Mouse (Mus musculus) liver, embryonic 14.5 days (tissue): ENCODE data around the gene Fnbp1. TPM values are rescaled to one million over a fixed set of nuclear protein-coding genes. Genes with fewer than 3 reads are reported as not detected.

Experiments
- ATAC-seq: fragments of 200-750 bp; cut with Nextera tagmentation; 2 replicates; pipeline ENCODE4 v1.8.0; 2017; ENCODE audit warnings: moderate number of reproducible peaks, mild to moderate bottlenecking, moderate library complexity; ENCODE audit not compliant: insufficient read depth
- DNase-seq, 3 experiments: peaks; one replicate each; pipeline ENCODE4 v3.0.0-alpha.2; 2012 to 2013; ENCODE audit warnings: low read depth in 3 of 3, low spot score in 3 of 3
- H3K27ac ChIP-seq: fragments of 300-500 bp; sonication (generic); 2 replicates; pipeline ENCODE4 v1.5.1; 2014; ENCODE audit warnings: moderate library complexity, mild to moderate bottlenecking, control low read depth, inconsistent platforms
- H3K27me3 ChIP-seq: fragments of 300-500 bp; sonication (generic); 2 replicates; pipeline ENCODE4 v1.6.1; 2014; ENCODE audit warnings: mild to moderate bottlenecking, low read length, moderate library complexity; ENCODE audit not compliant: control insufficient read depth, insufficient read depth
- H3K36me3 ChIP-seq: fragments of 300-500 bp; sonication (generic); replicated peaks from 2 replicates; pipeline ENCODE4 v1.6.1; 2014; ENCODE audit warnings: low read depth; ENCODE audit not compliant: control insufficient read depth, insufficient read depth
- H3K4me1 ChIP-seq, 2 experiments: fragments of 200-500 bp in 1 of 2; fragments of 300-500 bp in 1 of 2; sonication (generic) in 1 of 2; replicated peaks; 2 replicates each; pipeline ENCODE4 v1.6.1; 2012 to 2014; ENCODE audit warnings: antibody characterized with exemption in 1 of 2, inconsistent platforms in 1 of 2, low read length in 1 of 2; ENCODE audit not compliant: control insufficient read depth in 2 of 2, insufficient read depth in 2 of 2
- H3K4me2 ChIP-seq: fragments of 300-500 bp; sonication (generic); 2 replicates; pipeline ENCODE4 v1.6.1; 2014; ENCODE audit warnings: low read depth, mild to moderate bottlenecking, control low read depth, moderate library complexity
- H3K4me3 ChIP-seq, 2 experiments: fragments of 200-500 bp in 1 of 2; fragments of 300-500 bp in 1 of 2; sonication (generic) in 1 of 2; 2 replicates each; pipeline ENCODE4 v1.5.1; 2012 to 2014; ENCODE audit warnings: low read depth in 2 of 2, low read length in 2 of 2, mild to moderate bottlenecking in 2 of 2, control low read depth in 1 of 2, inconsistent platforms in 1 of 2, moderate library complexity in 1 of 2; ENCODE audit not compliant: insufficient read depth in 1 of 2
- H3K9ac ChIP-seq: fragments of 300-500 bp; sonication (generic); replicated peaks from 2 replicates; pipeline ENCODE4 v1.6.1; 2014; ENCODE audit warnings: mild to moderate bottlenecking, control low read depth, moderate library complexity
- H3K9me3 ChIP-seq: fragments of 300-500 bp; sonication (generic); 2 replicates; pipeline ENCODE4 v1.6.1; 2016; ENCODE audit warnings: low read length, mixed read lengths; ENCODE audit not compliant: control insufficient read depth
- CTCF ChIP-seq: IDR thresholded peaks from 2 replicates; pipeline ENCODE4 v1.5.1; 2016; ENCODE audit warnings: antibody characterized with exemption, low read depth, control low read depth
- EP300 ChIP-seq: IDR thresholded peaks from 2 replicates; pipeline ENCODE4 v1.6.1; 2016; ENCODE audit warnings: antibody characterized with exemption, low read depth
- WGBS: fragments of 180-500 bp; shearing (Covaris S2); extraction: QIAGEN DNeasy Blood & Tissue Kit; methylation state at CpG from one replicate; pipeline ENCODE4 v1.1.7; 2014; ENCODE audit not compliant: insufficient replicate concordance; 5-methylcytosine and 5-hydroxymethylcytosine counted together
- polyA plus RNA-seq, 2 experiments: library from polyadenylated mRNA; depleted of rRNA in 1 of 2; stranded (reverse) in 1 of 2; unstranded in 1 of 2; fragments of >200 nt; fragmentation: Nextera tagmentation in 1 of 2; extraction: Ambion mirVana in 1 of 2; gene quantifications; 2 replicates each; pipeline versions ENCODE4 v1.2.1 to v1.2.3; 2012 to 2014

Fnbp1 gene
- polyA plus RNA-seq, 2 experiments = 3.9 to 6.4 TPM

GRCm38 (mm10) chr2:31040043-31040442 is 101.8 kb downstream of the Fnbp1 start:
- 77% methylated on average over 3 of the region's 3 CpGs for WGBS
- Histone ChIP-seq H3K4me1 (no peaks in the 10 kb centered on the region), H3K27ac (no peak overlapping the region), H3K9me3 (no peaks in the 10 kb centered on the region), H3K9ac (no peak overlapping the region), H3K27me3 (no peaks in the 10 kb centered on the region), H3K4me2 (no peak overlapping the region), H3K36me3 (no peaks in the 10 kb centered on the region; the same call in 1 of the 2 replicates), H3K4me3 (no peak overlapping the region)
- no peak for ATAC-seq
- DNase-seq = no peak
- TF ChIP-seq CTCF (no peak; the same call in 1 of the 2 replicates), EP300 (no peak)

GRCm38 (mm10) chr2:31036811-31037210 is 105.0 kb downstream of the Fnbp1 start:
- H3K4me1 ChIP-seq = no peaks in the 10 kb centered on the region
- ATAC-seq = no peak
- H3K4me3 ChIP-seq = no peak overlapping the region
- no peaks in the 10 kb centered on the region for H3K9me3 ChIP-seq
- WGBS = 83% methylated on average over 6 of the region's 6 CpGs
- DNase-seq = no peak
- no peak overlapping the region for H3K9ac ChIP-seq
- H3K36me3 ChIP-seq = no peaks in the 10 kb centered on the region; the same call in 1 of the 2 replicates
- TF ChIP-seq CTCF = no peak
- no peak for TF ChIP-seq EP300
- H3K27ac ChIP-seq = no peak overlapping the region
- no peaks in the 10 kb centered on the region for H3K27me3 ChIP-seq
- no peak overlapping the region for H3K4me2 ChIP-seq

GRCm38 (mm10) chr2:31031972-31032371 is 109.8 kb downstream of the Fnbp1 start:
- no peak for ATAC-seq
- H3K27ac ChIP-seq = no peak overlapping the region
- no peak for TF ChIP-seq EP300
- TF ChIP-seq CTCF = no peak

GRCm38 (mm10) chr2:31026642-31027041 is 115.2 kb downstream of the Fnbp1 start:
- no peaks in the 10 kb centered on the region for H3K9me3 ChIP-seq
- DNase-seq = no peak
- ATAC-seq = no peak
- H3K4me2 ChIP-seq = no peak overlapping the region
- TF ChIP-seq EP300 = no peak
- TF ChIP-seq CTCF = no peak
- H3K4me3 ChIP-seq = no peak overlapping the region
- 64% methylated on average over 8 of the region's 8 CpGs for WGBS
- no peaks in the 10 kb centered on the region for H3K36me3 ChIP-seq
- no peak overlapping the region for H3K27ac ChIP-seq
- H3K4me1 ChIP-seq = no peaks in the 10 kb centered on the region
- H3K9ac ChIP-seq = no peak overlapping the region
- H3K27me3 ChIP-seq = no peaks in the 10 kb centered on the region

More at GRCm38 (mm10) chr2:31031972-31032371, 109.8 kb downstream of the Fnbp1 start:
- Histone ChIP-seq H3K4me3 (no peak overlapping the region), H3K27me3 (no peaks in the 10 kb centered on the region), H3K9me3 (no peaks in the 10 kb centered on the region), H3K36me3 (no peaks in the 10 kb centered on the region; the same call in 1 of the 2 replicates), H3K4me1 (no peaks in the 10 kb centered on the region), H3K9ac (no peak overlapping the region), H3K4me2 (no peak overlapping the region)
- no peak for DNase-seq
- 79% methylated on average over 7 of the region's 7 CpGs for WGBS

- H3K36me3 ChIP-seq = no peaks in the 10 kb centered on the region
- DNase-seq (no peak), ATAC-seq (no peak)
- no peak overlapping the region for H3K4me2 ChIP-seq
- no peak overlapping the region for H3K9ac ChIP-seq
- WGBS = 65% methylated on average over 3 of the region's 3 CpGs
- H3K4me3 ChIP-seq = no peak overlapping the region
- no peaks in the 10 kb centered on the region for H3K9me3 ChIP-seq
- no peak overlapping the region for H3K27ac ChIP-seq
- H3K4me1 ChIP-seq = no peaks in the 10 kb centered on the region
- no peaks in the 10 kb centered on the region for H3K27me3 ChIP-seq
- TF ChIP-seq EP300 (no peak), CTCF (no peak)
Observed at GRCm38 (mm10) chr2:31025458-31025857, 116.3 kb downstream of the Fnbp1 start.
